Comparison of ENCODE assay signal across 24 mouse cellular contexts in the genomic region with DNA sequence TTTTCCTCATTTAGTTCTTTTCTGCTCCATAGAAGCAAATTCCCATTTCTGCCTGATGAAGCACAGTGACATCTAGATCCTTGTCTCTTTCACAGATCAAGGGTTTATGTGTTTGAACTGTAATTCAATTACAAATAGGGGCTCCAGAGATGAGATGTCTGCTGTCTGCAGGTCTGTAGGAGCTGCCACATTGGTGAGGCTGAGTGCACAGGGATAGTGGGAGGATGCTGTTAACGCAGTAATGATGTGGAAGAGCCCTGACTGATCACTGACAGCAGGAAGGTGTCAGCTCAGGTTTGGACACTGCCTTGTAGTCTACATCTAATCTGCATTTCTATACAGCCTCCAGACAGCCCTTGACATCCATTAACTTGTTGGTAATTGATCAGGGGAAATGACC. TPM values are rescaled to one million over a fixed set of nuclear protein-coding genes. Genes with fewer than 3 reads are reported as not detected.
"Had no signal": no experiment of that assay in that cellular context is flagged by ENCODE, and none has a peak within 500 bp of the region (broad histone marks: within the 10 kb centered on the region; RNA-seq: fewer than 3 reads in every experiment).

No protein-coding gene starts in this region.

- H3K27me3 ChIP-seq: heart, embryonic 13.5 days; heart, embryonic 15.5 days; hindbrain, embryonic 13.5 days; hindbrain, embryonic 15.5 days; limb, embryonic 13.5 days; limb, embryonic 15.5 days; liver, embryonic 12.5 days had no signal

- H3K36me3 ChIP-seq: heart, embryonic 13.5 days; heart, embryonic 15.5 days; hindbrain, embryonic 13.5 days; hindbrain, embryonic 15.5 days; limb, embryonic 13.5 days; limb, embryonic 15.5 days; liver, embryonic 12.5 days had no signal

- H3K4me3 ChIP-seq: heart, adult 2 months; heart, embryonic 13.5 days; heart, embryonic 15.5 days; hindbrain, embryonic 13.5 days; hindbrain, embryonic 15.5 days; limb, embryonic 13.5 days; limb, embryonic 15.5 days; liver, embryonic 12.5 days had no signal

- H3K4me2 ChIP-seq: heart, embryonic 11.5 days; heart, embryonic 13.5 days; heart, embryonic 15.5 days; hindbrain, embryonic 13.5 days; hindbrain, embryonic 15.5 days; limb, embryonic 13.5 days; limb, embryonic 15.5 days; liver, embryonic 12.5 days had no signal

- H3K27ac ChIP-seq: heart, adult 2 months; heart, embryonic 13.5 days; heart, embryonic 15.5 days; hindbrain, embryonic 13.5 days; hindbrain, embryonic 15.5 days; hindbrain, postnatal 0 days; limb, embryonic 13.5 days; limb, embryonic 15.5 days; liver, embryonic 12.5 days; liver, embryonic 14.5 days had no signal

- ATAC-seq: hindbrain, postnatal 0 days; intestine, embryonic 16.5 days; liver, embryonic 12.5 days had no signal

- H3K9ac ChIP-seq: heart, embryonic 13.5 days; heart, embryonic 15.5 days; hindbrain, embryonic 13.5 days; hindbrain, embryonic 15.5 days; limb, embryonic 13.5 days; limb, embryonic 15.5 days; liver, embryonic 12.5 days; liver, embryonic 14.5 days had no signal

- H3K9me3 ChIP-seq: heart, embryonic 13.5 days; heart, embryonic 15.5 days; hindbrain, embryonic 13.5 days; hindbrain, embryonic 15.5 days; limb, embryonic 13.5 days; limb, embryonic 15.5 days; liver, embryonic 12.5 days had no signal

- DNase-seq: gastrocnemius, postnatal 14 days; gastrocnemius, postnatal 36 days; heart, adult 11 months; heart, adult 2 months; heart, postnatal 14 days; heart, postnatal 36 days; kidney, adult 11 months; kidney, adult 2 months; kidney, postnatal 25 days; layer of hippocampus, adult 9-11 months; layer of hippocampus, postnatal 36 days; left cerebral cortex, postnatal 4 days had no signal

- H3K4me1 ChIP-seq: heart, embryonic 13.5 days; heart, embryonic 15.5 days; hindbrain, embryonic 13.5 days; hindbrain, embryonic 15.5 days; limb, embryonic 13.5 days; limb, embryonic 15.5 days; liver, embryonic 12.5 days had no signal

RNA-seq across cellular contexts. Expression of gene Fat3, which starts 16.5 kb away (rescaled TPM):
- polyA plus RNA-seq: liver, adult 2 months had no signal
